Mouse (Mus musculus) olfactory bulb, adult 2 months (tissue): ENCODE results near the gene Dclk2.

Source experiments
- CTCF ChIP-seq: fragments of 200-500 bp; IDR thresholded peaks from 2 replicates; pipeline ENCODE4 v1.5.1; 2012; ENCODE audit warnings: low read depth, mild to moderate bottlenecking, low read length, moderate library complexity; ENCODE audit not compliant: insufficient read depth
- POLR2A ChIP-seq: fragments of 200-500 bp; IDR thresholded peaks from 2 replicates; pipeline ENCODE4 v1.6.1; 2012; ENCODE audit warnings: mild to moderate bottlenecking, low read depth, low read length, moderate library complexity; ENCODE audit not compliant: insufficient read depth

DNA sequence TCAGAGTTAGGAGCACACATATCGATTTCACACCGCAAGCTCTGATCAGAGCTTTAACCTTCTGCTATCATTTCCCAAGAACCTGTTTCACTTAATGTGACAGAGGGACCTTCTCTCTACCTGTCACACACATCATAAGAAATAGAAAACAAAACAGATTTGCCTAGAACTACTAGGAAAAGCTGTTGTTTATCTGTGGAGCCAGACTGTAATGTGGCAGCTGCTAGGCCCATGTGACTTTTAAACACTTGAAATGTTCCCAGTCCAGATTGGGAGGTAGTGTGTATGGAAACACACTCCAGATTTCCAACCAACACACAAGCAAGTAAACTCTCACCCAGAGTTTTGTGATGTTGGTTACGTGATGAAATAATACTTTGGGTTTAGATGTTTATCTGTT is 136.6 kb downstream of the Dclk2 start:
- TF ChIP-seq POLR2A (no peak), CTCF (no peak)
